Mouse (Mus musculus) ES-E14 (cell line): ENCODE measurements around the gene Prkag1.

ENCODE experiments used
- CHD2 ChIP-seq: IDR thresholded peaks from 2 replicates; pipeline ENCODE4 v1.6.1; 2014; ENCODE audit warnings: mild to moderate bottlenecking, low read depth, low read length, inconsistent platforms
- HCFC1 ChIP-seq: IDR thresholded peaks from 2 replicates; pipeline ENCODE4 v1.6.1; 2012; ENCODE audit warnings: low read length, inconsistent platforms, borderline replicate concordance; ENCODE audit not compliant: insufficient read depth
- MAFK ChIP-seq: IDR thresholded peaks from 2 replicates; pipeline ENCODE4 v1.6.1; 2014; ENCODE audit warnings: mild to moderate bottlenecking, low read depth, low read length, inconsistent platforms; ENCODE audit not compliant: insufficient read depth
- ZNF384 ChIP-seq: IDR thresholded peaks from 2 replicates; pipeline ENCODE4 v1.6.1; 2012; ENCODE audit warnings: low read depth, low read length, inconsistent platforms

- TF ChIP-seq MAFK: no peak
- no peak for TF ChIP-seq CHD2
- TF ChIP-seq ZNF384: no peak
- TF ChIP-seq HCFC1: no peak
These were observed 4.0 kb upstream of the Prkag1 start for GRCm38 (mm10) chr15:98835291-98835690.
